Mouse (Mus musculus) cerebellum, adult 11-12 months (tissue): ENCODE measurements at regions not wholly inside any gene's neighbourhood (a gene's known extent, or its start where the extent isn't known, plus 50 kb on each side); places are given as distances from the start of the nearest gene placed in this dataset.

Source experiments
- DNase-seq: peaks from one replicate; pipeline ENCODE4 v3.0.0; 2022

DNA sequence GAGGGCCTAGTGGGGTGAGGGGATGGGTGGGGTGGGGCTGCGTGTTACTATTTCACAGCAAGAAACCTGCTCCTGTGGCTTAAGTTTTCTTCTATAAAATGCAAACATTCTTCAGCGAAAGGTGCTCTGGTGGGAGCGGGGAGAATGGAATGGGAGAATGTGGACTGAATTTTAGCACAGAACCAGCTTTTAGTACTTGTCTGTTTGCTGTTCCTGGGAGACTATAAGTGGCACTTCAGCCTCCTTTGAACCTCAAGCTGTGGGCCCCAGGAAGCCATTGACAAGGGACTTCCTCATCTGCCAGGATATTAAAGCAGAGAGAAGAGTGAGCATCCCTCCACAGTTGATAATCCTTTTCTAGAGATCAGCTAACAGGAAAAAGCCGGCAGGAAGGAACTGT, 580.2 kb downstream of the Zfp706 start:
- DNase-seq, result no peak

DNA sequence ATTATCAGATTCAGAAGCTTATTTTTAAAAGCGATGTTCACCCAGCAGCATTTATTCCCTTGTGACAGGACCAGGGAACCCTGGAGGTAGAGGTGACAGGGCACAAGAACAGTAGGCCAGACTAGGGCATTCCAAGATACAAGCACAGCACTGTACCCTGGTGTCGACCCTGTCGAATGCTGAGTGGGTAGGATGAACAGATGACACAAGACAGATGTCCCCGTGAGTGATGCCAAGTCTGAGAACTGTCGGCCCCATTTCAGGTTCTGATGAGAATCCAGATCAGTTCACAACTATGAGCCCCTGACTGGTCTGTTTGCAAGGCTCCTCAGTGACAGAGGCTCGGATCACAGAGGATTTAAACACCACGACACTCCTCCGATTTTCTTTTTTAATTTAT, 581.7 kb downstream of the Zfp706 start:
- no peak for DNase-seq

DNA sequence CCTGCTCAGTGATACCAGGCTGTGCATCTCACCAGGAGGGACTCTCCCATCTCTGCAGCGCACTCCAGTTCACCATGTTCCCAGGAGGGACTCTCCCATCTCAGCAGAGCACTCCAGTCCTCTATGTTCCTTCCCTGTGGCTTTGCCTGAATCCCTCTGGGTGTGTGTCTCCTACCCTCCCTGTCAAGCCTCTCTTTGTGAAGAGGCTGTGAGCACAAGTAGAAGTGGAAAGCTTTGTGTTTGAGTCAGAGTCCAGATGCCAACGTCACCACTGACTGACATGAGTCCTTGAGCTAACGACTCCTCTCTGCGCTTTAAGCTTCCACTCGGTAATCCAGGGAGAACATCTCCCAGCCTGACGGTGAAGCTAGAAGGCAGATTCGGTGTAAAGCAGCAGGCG, 583.5 kb downstream of the Zfp706 start:
- DNase-seq, result no peak

DNA sequence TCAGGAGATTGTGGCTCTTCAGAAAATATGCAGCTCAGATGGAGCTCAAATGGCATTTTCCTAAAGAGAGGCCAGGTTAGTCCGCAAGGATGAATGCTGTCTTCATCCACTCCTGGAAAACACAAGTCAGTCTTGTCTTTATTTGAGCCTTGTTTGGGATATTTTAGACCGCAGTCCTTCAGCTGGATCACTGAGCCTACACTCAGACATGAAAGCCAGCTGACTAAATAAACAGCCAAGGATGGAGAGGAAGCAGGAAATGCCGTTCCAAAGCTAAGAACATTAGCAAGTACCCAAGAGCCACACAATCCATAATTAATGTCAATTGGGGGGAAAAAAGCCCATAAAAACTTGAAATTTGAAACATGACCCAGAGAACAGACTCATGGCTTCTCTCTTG, 584.8 kb downstream of the Zfp706 start:
- no peak for DNase-seq

DNA sequence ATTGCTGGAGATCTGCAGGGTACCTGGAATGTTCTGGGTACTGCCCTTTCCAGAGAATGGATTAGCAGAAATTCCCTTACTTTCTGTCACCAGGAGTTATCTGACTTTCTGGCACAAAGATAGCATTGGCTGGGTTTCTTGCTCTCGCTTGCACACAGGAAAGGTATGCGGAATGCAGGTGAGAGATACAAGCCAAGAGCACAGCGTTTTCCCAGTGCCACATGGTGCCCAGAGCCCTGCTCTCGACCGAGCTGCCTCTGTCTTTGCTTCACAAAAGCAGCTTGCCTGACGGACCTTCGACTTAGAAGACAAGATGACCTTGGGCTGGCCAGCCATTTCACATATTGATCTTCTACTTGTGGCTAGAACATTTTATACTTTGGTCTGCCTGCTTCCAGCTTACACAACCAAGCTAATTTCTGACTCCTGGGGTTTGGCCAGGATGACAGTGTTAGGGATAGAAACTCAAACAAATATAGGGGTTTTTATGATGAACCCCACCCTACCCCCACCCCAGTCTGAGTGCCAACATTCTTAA, 587.6 kb downstream of the Zfp706 start:
- no peak for DNase-seq

DNA sequence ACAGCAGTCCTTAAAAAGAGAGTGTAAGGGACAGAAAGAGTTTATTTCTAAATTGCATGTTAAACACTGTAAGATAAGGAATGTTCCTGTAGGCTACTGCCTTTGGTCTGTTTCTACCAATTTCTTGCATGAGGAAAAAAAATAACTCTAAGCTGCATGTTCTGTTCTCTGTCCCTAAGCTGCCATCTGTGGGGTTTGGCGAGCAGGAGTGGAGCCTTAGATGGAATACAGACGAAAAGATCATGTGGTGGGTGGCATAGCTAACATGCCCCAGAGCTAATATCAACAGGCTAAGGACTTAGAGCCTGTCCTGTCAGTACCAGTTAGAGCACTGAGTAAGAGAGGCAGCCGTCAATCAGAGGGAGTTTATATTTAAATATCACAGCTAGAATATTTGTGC, 590.1 kb downstream of the Zfp706 start:
- no peak for DNase-seq

DNA sequence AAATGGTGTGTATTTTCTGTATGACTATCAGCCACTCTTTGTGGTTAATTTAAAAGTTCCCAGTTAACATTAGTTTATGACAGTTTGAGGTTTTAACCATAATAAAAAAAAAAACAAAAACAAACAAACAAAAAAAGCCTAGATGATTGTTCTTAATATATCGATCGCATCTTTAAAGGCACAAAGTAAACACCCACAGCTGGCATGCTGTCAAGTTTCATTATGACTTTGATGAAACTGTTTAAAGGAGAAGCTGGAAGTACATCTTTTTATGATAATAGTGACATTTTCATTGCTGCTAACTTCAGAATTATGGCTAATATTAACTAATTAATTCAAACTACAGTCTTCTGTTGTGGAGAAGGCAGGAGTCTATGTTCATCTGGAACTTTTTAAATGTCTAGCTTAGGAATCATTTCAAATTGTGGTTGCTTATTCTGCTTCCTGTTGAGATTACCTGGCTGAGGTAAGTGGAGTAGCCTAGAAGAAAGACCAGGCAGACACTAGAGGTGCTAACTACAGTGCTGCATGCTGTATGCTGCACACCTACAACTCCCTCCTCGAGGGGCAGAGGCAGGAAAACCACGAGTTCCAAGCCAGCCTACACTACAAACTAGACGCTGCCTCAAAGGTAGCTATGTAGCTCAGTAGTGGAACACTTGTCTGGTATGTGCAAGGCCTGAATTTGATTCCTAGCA, 591.9 kb downstream of the Zfp706 start:
- DNase-seq, result no peak

DNA sequence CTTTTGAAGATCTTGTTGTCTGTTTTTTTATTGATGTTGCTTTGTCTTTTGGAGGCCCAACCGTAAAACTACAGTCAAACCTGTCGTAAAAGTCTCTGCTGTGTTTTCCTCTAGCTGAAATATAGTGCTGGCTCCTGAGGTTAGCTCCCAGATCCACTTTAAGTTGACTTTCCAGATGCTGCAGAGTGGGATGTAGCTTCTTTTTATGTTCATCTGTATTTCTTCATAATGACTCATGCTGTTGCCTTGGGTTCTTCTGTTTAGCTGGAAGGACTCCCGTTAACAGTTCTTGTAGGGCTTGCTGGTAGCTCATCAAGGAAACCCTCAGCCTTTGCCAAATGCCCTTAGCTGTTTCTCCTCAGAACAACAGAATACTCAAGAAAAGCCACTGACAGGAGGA, 595.6 kb downstream of the Zfp706 start:
- DNase-seq, result no peak

DNA sequence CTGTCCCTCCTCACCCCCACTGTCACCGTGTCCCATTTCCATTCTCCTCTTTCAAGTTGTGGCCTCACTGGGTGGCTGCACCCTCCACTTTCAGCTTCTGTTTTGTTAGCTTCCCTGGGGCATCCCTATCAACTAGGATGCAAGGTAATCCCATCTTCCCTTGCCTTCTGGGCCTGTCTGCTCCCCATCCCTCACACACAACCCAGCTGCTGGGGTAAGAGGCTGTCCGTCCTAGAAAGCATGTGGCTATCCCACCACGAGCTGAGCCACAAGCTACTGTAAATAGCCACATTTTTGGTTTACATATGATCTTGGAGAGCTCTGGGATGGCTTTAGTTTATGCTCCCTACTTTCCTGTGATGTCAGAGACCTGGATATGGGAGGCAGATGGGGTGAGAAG, 602.1 kb downstream of the Zfp706 start:
- no peak for DNase-seq

DNA sequence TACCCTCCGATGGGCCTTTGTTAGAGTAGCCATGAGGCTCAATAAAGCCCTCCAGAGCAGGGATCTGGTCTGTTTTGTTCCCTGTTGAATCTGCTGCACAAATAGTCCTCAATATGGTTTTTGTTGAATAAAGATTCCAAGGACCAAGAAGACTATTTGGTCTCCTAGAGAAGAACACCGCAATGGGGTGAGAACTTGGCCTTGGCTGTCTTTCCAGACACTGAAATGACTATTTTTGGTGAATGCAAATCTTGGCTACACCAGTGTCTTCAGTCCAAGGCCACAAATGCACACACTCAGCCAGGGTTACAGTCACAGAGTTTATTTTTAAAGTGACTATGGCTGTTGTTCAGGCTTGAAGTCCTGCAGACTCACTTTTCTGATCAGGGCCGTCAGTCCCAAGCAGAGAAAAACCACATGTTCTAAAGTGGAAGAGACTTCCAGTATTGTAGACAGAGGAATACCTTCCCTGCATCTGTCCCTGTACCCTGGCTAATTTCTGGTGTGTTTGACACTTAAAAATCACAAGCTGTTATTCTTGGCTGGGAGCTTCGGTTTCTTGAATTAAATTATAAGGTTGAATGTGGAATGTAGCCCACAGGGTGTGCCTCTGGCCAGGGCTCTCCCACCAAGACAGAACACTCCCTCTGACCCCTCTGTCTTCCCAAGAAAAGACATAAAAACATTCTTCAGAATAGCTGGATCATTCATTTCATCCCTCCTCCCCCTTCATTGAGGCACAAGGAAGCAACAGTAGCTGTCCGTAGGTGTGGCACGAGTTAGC, 604.0 kb downstream of the Zfp706 start:
- no peak for DNase-seq

DNA sequence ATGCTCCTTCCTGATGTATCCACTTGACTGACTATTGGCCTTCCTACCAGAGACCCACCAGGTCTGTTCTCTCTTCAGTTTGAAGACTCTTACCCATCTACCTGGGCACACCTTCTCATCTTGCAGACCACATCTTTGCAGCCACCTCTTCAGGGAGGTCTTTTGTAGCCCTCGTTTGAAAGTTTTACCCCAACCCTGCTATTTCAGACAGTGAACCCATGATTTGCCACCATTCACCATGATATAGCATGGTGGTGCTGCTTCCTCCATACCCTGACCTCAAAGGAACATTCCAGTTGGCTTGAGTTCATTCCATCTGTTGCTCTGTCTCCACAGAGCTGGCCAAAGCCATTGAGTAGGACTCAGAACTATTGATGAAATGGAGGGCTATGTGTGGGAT, 605.5 kb downstream of the Zfp706 start:
- no peak for DNase-seq

DNA sequence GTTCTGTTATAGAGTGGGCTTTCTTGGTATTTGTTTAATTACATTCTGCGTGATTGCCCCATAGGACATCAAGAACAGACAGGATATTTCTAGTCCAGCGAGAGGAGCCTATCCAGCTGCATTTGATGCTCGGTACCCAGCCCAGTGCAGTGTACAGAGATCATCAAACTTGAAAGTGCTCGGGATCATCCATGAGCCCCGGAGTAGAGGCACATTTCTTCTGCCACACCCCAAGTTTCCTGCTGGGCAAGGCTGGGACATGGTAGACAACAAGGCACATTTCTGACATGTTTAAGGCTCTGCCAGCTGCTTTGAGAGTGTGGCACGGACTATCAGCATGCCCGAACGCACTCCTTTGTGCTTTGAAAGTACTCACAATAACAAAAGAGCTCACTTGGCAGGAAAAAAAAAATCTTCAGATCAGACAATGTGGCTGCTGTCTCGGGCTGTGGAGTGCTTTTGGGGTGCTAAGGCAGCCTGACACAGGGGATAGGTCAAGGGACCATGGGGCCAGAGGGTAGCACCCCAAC, 607.2 kb downstream of the Zfp706 start:
- no peak for DNase-seq

DNA sequence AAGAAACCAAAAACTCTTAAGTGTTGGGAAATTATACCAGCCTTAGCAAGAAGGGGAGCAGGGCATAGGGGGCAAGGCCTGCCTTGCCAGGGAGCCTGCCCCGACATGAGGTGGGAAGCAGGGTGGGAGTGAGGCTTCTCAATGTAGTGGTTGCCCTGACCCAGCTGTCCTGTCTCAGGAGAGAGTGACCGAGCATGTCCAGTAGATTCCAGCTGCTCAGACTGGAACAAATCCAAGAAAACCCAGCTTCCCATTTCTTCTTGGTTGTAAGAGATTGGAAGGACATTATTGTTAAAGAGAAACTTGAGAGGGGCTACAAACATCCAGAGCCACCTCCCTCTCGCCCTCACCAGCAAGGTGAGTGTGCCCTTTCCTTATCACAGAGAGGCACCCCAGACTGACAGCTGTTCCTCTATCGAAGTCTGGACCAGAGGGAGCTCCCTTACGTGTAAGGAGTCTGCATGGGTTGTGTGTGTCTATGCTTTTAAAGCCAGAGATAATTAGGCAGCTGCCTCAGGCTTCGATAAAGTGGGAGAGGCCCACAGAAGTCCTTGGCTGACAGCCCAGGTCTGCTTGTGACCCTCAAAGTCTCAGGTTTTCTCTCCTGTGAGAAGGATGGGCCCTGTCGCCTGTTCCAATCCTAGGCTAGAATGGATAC, 608.1 kb downstream of the Zfp706 start:
- no peak for DNase-seq

DNA sequence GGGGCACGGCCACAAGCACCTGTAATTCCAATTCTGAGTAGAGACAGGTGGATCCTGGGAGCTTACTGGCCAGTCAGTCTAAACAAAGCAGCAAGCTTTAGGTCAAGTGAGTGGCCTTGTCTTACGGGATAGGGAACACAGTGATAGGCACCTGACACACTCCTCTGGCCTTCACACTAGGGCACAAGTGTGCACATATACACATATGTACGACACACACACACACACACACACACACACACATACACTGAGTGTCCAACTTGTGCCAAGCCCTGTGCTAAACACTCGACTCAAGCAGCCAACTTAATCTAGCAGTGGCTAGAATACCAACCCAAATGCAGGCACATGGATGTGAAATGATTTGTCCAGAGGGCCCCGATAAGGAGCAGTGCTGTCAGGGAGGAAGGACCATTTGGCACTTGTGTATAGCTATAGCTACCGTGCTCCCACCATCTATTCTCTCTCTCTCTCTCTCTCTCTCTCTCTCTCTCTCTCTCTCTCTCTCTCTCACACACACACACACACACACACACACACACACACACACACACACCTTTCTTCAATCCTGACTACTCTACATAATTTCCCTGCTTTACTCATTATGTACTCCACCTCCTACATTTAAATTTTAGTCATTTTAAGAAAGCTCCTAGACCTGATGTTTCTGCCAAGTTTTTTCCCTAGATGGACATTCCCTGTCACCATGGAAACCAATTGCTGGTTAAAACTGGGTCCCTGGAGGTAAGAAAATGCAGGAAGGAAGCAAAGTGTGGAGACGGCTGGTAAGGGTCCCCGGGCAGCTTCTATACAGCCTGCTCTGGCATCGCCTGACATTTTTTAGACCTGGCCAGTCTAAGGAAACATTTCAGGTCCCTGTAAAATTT, 609.2 kb downstream of the Zfp706 start:
- DNase-seq, result no peak

DNA sequence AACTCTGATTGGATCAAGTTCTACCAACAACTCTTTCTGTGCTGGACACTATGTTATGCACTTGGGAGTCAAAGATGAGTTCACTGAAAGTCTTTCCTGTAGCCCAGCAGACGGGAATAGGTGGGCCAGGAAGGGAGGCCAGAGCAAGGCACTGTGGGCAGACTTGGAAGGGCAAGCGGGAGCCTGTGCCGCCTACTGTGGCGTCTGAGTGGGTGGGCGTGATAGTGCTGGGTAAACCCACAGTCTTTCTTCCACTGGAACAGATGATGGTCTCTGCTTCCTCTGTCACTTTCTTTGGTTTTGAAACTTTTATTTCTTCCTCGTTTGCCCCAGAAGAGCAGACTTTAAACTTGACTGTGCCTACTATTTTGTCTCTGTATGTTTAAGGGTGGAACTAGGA, 610.8 kb downstream of the Zfp706 start:
- no peak for DNase-seq

DNA sequence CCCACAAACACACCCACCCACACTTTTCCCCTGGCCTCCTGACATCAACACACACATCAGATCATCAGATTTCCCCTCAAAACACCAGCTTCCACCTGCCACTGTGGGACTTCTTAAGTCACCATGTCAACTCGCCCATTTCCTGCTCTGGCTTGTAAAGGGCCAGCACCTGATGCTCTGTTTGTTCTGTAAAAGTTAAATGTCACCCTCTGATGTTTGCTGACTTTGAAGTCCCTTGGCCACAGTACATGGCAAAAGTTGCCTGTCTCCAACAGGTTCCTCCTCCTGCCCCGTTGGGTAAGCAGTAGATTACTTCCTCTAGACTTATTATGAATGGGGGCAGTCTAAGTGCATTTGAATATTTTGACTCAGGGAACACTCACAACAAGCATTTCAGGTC, 611.3 kb downstream of the Zfp706 start:
- no peak for DNase-seq

DNA sequence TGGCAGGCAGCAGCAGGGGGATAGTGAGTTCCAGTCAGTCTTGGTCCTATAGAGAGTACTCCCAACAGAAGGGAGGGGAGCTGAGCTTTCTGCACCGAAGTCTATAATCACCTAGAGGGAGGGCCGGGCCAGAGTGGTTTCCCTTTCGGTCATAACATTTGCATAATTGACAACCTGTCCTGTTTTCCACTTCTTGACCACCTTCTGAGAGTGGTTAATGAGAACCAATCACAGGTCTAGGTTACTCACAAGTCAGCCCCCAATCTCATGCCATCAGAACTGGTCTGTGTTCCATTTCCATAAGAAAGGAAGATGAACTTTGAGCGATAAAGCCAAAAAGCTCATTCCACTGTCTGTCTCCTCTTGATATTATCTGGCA, 611.9 kb downstream of the Zfp706 start:
- DNase-seq, result no peak

DNA sequence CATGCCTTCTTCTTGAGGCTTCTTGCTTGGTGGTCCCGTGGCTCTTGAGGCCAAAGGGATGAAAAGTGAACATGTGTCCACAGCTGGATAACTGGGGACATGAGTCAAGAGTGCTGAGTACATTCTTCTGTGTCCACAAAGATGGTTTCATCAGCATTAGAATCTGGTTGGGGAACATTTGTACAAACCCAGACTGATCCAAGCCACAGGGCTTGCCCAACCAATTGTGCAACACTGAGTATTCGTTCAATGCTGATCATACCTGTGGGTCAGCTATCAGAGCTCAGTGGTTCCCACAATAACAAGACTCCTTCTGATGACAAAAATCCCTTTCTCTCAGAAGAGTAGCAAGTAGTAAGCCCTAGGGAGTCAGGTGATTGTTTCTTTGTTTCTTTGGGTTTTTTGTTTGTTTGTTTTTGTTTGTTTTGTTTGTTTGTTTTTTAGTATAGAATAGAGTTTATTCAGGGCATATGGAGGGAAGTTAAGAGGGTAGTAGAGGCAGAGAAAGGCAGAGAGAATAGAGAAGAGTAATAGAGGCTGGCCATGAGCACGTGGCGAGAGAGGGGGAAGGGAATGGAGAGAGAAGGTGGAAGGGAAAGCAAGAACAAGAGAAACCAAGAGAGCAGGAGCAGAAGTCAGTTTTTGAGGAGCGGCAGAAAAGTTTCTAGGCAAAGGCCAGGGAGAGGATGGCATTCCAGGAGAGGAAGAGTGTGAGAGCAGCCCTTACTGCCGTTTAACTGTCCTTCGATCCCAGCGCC, 612.5 kb downstream of the Zfp706 start:
- DNase-seq, result no peak

DNA sequence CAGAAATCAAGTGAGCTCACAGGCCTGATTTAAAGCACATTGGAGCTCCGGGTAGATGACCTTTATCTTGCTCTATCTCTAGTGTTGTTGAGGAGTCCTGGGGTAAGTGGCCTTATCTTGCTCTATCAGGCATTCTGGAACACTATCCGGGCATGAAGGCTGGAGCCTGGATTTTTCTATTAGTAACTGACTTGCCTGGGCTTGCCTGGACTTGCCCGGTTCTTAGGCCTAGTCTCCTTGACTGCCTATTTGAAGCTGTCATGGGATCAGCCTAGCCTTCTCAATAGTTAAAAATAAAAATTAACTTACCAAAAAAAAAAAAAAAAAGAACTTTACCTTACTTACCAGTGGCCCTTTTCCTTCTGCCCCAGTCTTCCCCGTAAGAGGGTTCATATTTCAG, 617.8 kb downstream of the Zfp706 start:
- DNase-seq, result no peak

DNA sequence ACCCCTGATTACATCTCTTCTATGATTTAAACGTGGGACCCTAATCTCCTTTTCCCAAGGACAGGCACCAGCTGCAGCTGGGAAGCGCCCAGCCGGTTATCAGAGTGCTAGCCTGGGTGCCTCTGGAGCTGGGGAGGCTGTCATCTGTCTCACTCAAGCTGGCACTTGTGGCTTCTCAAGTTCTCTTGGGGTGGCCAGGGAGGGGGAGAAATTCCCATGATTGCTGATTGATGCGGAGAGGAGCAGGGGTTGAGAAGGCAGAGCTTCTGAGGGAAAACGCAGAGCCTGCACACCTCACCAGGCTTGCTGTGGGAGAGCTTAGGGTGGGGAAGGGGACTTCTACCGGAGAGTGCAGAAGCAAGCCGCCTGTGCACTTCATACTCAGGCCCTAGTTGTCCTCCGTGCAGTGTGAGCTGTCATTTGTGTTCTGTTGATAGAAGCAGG, 626.3 kb downstream of the Zfp706 start:
- DNase-seq, result no peak

DNA sequence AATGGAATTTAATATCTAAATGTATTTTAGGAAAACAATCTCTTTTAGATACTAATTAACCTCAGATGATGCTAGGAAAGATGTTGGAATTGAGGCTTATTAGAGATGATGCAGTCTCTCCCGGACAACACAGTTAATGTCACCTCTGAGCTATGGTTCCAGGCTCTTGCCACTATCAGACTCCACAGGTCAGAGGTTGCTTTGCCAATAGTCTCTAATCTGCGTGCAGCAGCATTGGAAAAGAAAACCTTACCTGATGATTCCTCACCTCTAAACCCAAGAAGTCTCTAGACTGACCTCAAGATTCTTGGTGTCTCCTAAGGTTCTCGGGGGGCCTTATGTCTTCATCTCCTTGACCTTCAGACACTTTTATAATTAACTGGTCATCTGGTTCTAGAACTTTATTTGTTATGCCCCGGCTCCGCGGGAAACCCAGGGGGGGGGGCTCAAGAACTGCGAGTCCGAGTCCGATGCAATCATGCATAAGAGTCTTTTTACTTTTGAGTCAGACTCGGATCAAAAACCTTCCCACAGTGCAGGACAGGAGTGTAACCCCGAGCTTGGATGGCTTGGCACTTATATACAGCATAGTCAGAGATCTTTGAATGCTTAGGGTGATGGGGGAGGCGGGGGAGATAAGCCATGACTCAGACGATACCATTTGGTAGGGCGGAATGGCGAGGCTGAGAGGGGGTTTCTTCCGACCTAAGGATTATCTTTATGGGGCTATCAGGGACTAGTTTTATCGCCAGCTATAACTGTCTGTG, 626.9 kb downstream of the Zfp706 start:
- DNase-seq, result no peak
